Mouse (Mus musculus): ENCODE results near the gene Adap1. TPM values are rescaled to one million over a fixed set of nuclear protein-coding genes. Genes with fewer than 3 reads are reported as not detected.

Gene Adap1
- polyA plus RNA-seq, 1 experiment from 2014 or later = 1.5 TPM

GRCm38 (mm10) chr5:139247767-139248166 is 77.7 kb downstream of the Adap1 start:
- H3K36me3 ChIP-seq = peaks cover 82% of the 10 kb centered on the region
- no peak for DNase-seq (ENCODE audit: low spot score)
- WGBS = 89% methylated on average over 3 of the region's 3 CpGs
- H3K27ac ChIP-seq = no peak overlapping the region
- H3K9me3 ChIP-seq = no peaks in the 10 kb centered on the region
- H3K27me3 ChIP-seq (ENCODE audit: insufficient read depth, poor library complexity, severe bottlenecking) = no peaks in the 10 kb centered on the region
- H3K4me1 ChIP-seq (replicated peaks) = peaks cover 9% of the 10 kb centered on the region
- H3K4me3 ChIP-seq = no peak overlapping the region

GRCm38 (mm10) chr5:139243384-139243783 is 82.0 kb downstream of the Adap1 start:
- no peak for DNase-seq (ENCODE audit: low spot score)
- Histone ChIP-seq H3K9me3 (no peaks in the 10 kb centered on the region), H3K27ac (no peak overlapping the region), H3K27me3 (ENCODE audit: insufficient read depth, poor library complexity, severe bottlenecking) (no peaks in the 10 kb centered on the region), H3K4me3 (no peak overlapping the region), H3K36me3 (peaks cover 100% of the 10 kb centered on the region), H3K4me1 (replicated peaks) (no peaks in the 10 kb centered on the region)
- WGBS = 90% methylated on average over 1 of the region's 1 CpGs

- peaks cover 100% of the 10 kb centered on the region for H3K36me3 ChIP-seq
- WGBS = 92% methylated on average over 15 of the region's 15 CpGs
Observed at GRCm38 (mm10) chr5:139241022-139241761, 84.2 kb downstream of the Adap1 start.

GRCm38 (mm10) chr5:139237436-139237835 is 88.0 kb downstream of the Adap1 start:
- 86% methylated on average over 4 of the region's 4 CpGs for WGBS
- no peaks in the 10 kb centered on the region for H3K4me1 ChIP-seq (replicated peaks)
- H3K9me3 ChIP-seq = no peaks in the 10 kb centered on the region
- H3K4me3 ChIP-seq = no peak overlapping the region
- peaks cover 100% of the 10 kb centered on the region for H3K36me3 ChIP-seq
- no peaks in the 10 kb centered on the region for H3K27me3 ChIP-seq (ENCODE audit: insufficient read depth, poor library complexity, severe bottlenecking)
- no peak for DNase-seq (ENCODE audit: low spot score)
- H3K27ac ChIP-seq = no peak overlapping the region

More at GRCm38 (mm10) chr5:139241022-139241761, 84.2 kb downstream of the Adap1 start:
- H3K4me3 ChIP-seq = no peak overlapping the region
- no peak for DNase-seq (ENCODE audit: low spot score)
- no peaks in the 10 kb centered on the region for H3K27me3 ChIP-seq (ENCODE audit: insufficient read depth, poor library complexity, severe bottlenecking)
- H3K9me3 ChIP-seq = no peaks in the 10 kb centered on the region
- no peak overlapping the region for H3K27ac ChIP-seq
- no peaks in the 10 kb centered on the region for H3K4me1 ChIP-seq (replicated peaks)

GRCm38 (mm10) chr5:139234423-139234822 is 91.0 kb downstream of the Adap1 start:
- 91% methylated on average over 4 of the region's 4 CpGs for WGBS
- H3K27me3 ChIP-seq (ENCODE audit: insufficient read depth, poor library complexity, severe bottlenecking) = no peaks in the 10 kb centered on the region
- no peak for DNase-seq (ENCODE audit: low spot score)
- no peaks in the 10 kb centered on the region for H3K9me3 ChIP-seq
- H3K27ac ChIP-seq = no peak overlapping the region
- peaks cover 100% of the 10 kb centered on the region for H3K36me3 ChIP-seq
- no peak overlapping the region for H3K4me3 ChIP-seq
- no peaks in the 10 kb centered on the region for H3K4me1 ChIP-seq (replicated peaks)

GRCm38 (mm10) chr5:139232083-139232482 is 93.3 kb downstream of the Adap1 start:
- no peaks in the 10 kb centered on the region for H3K27me3 ChIP-seq (ENCODE audit: insufficient read depth, poor library complexity, severe bottlenecking)
- DNase-seq (ENCODE audit: low spot score) = no peak
- H3K9me3 ChIP-seq = no peaks in the 10 kb centered on the region
- no peak overlapping the region for H3K27ac ChIP-seq
- 92% methylated on average over 3 of the region's 3 CpGs for WGBS
- no peak overlapping the region for H3K4me3 ChIP-seq
- no peaks in the 10 kb centered on the region for H3K4me1 ChIP-seq (replicated peaks)
- peaks cover 100% of the 10 kb centered on the region for H3K36me3 ChIP-seq

- Histone ChIP-seq H3K27me3 (ENCODE audit: insufficient read depth, poor library complexity, severe bottlenecking) (no peaks in the 10 kb centered on the region), H3K9me3 (no peaks in the 10 kb centered on the region), H3K4me1 (replicated peaks) (no peaks in the 10 kb centered on the region), H3K4me3 (no peak overlapping the region), H3K36me3 (peaks cover 100% of the 10 kb centered on the region), H3K27ac (no peak overlapping the region)
- WGBS = 95% methylated on average over 3 of the region's 3 CpGs
- no peak for DNase-seq (ENCODE audit: low spot score)
Observed at GRCm38 (mm10) chr5:139229716-139230115, 95.7 kb downstream of the Adap1 start.

GRCm38 (mm10) chr5:139228318-139228717 is 97.1 kb downstream of the Adap1 start:
- no peaks in the 10 kb centered on the region for H3K9me3 ChIP-seq
- no peaks in the 10 kb centered on the region for H3K4me1 ChIP-seq (replicated peaks)
- H3K27me3 ChIP-seq (ENCODE audit: insufficient read depth, poor library complexity, severe bottlenecking) = no peaks in the 10 kb centered on the region
- DNase-seq (ENCODE audit: low spot score) = no peak
- 96% methylated on average over 3 of the region's 3 CpGs for WGBS
- H3K27ac ChIP-seq = no peak overlapping the region
- H3K36me3 ChIP-seq = peaks cover 100% of the 10 kb centered on the region
- no peak overlapping the region for H3K4me3 ChIP-seq

- 88% methylated on average over 2 of the region's 2 CpGs for WGBS
- H3K9me3 ChIP-seq = no peaks in the 10 kb centered on the region
- no peak overlapping the region for H3K27ac ChIP-seq
- H3K4me1 ChIP-seq (replicated peaks) = no peaks in the 10 kb centered on the region
- DNase-seq (ENCODE audit: low spot score) = no peak
- peaks cover 100% of the 10 kb centered on the region for H3K36me3 ChIP-seq
- no peaks in the 10 kb centered on the region for H3K27me3 ChIP-seq (ENCODE audit: insufficient read depth, poor library complexity, severe bottlenecking)
- H3K4me3 ChIP-seq = no peak overlapping the region
Observed at GRCm38 (mm10) chr5:139227645-139228044, 97.8 kb downstream of the Adap1 start.

GRCm38 (mm10) chr5:139227236-139227635 is 98.2 kb downstream of the Adap1 start:
- WGBS = 91% methylated on average over 4 of the region's 4 CpGs
- no peak for DNase-seq (ENCODE audit: low spot score)
- Histone ChIP-seq H3K4me1 (replicated peaks) (no peaks in the 10 kb centered on the region), H3K36me3 (peaks cover 100% of the 10 kb centered on the region), H3K9me3 (no peaks in the 10 kb centered on the region), H3K27ac (no peak overlapping the region), H3K4me3 (no peak overlapping the region), H3K27me3 (ENCODE audit: insufficient read depth, poor library complexity, severe bottlenecking) (no peaks in the 10 kb centered on the region)

- Histone ChIP-seq H3K36me3 (peaks cover 90% of the 10 kb centered on the region), H3K4me3 (no peak overlapping the region), H3K27me3 (ENCODE audit: insufficient read depth, poor library complexity, severe bottlenecking) (no peaks in the 10 kb centered on the region), H3K9me3 (no peaks in the 10 kb centered on the region), H3K27ac (no peak overlapping the region), H3K4me1 (replicated peaks) (no peaks in the 10 kb centered on the region)
- 95% methylated on average over 10 of the region's 10 CpGs for WGBS
- DNase-seq (ENCODE audit: low spot score) = no peak
Observed at GRCm38 (mm10) chr5:139223331-139223730, 102.1 kb downstream of the Adap1 start.
